Mouse (Mus musculus): ENCODE results near the gene Kmt2b.

Kmt2b gene

GRCm38 (mm10) chr7:30599933-30600353 lies 11.4 kb upstream of the Kmt2b start:
- peak; percentile 97 to 98 for DNase-seq

GRCm38 (mm10) chr7:30598786-30599185 lies 10.3 kb upstream of the Kmt2b start, which contains the start of gene Zbtb32:
Zbtb32 (minus strand) TSS chr7:30598909.
- no peak for DNase-seq

- no peak for DNase-seq
These were observed 8.3 kb upstream of the Kmt2b start for GRCm38 (mm10) chr7:30596811-30597210.

GRCm38 (mm10) chr7:30596093-30596492 lies 7.6 kb upstream of the Kmt2b start:
- no peak for DNase-seq

- no peak for DNase-seq
These were observed 6.0 kb upstream of the Kmt2b start for GRCm38 (mm10) chr7:30594510-30595024.

GRCm38 (mm10) chr7:30593579-30594509 lies 5.3 kb upstream of the Kmt2b start:
- DNase-seq, result no peak

GRCm38 (mm10) chr7:30592772-30593423 lies 4.4 kb upstream of the Kmt2b start:
- DNase-seq, result no peak

GRCm38 (mm10) chr7:30591605-30591951 lies 3.1 kb upstream of the Kmt2b start:
- DNase-seq, result no peak

GRCm38 (mm10) chr7:30590927-30591604 lies 2.5 kb upstream of the Kmt2b start:
- no peak for DNase-seq

- peak; percentile 82 to 88 for DNase-seq
These were observed 1.1 kb upstream of the Kmt2b start for GRCm38 (mm10) chr7:30589435-30590301.

GRCm38 (mm10) chr7:30587842-30588667 lies 471 bp downstream of the Kmt2b start:
- peak in 1 of 2 experiments; percentile 46 for DNase-seq

- DNase-seq, result peak in 1 of 2 experiments; percentile 40
These were observed 2.0 kb downstream of the Kmt2b start for GRCm38 (mm10) chr7:30586455-30587020.

- DNase-seq, result no peak
These were observed 3.4 kb downstream of the Kmt2b start for GRCm38 (mm10) chr7:30585170-30585569.

- DNase-seq, result no peak
These were observed 4.2 kb downstream of the Kmt2b start for GRCm38 (mm10) chr7:30584339-30584738.

- no peak for DNase-seq
These were observed 7.0 kb downstream of the Kmt2b start for GRCm38 (mm10) chr7:30581547-30581946.

- DNase-seq, result no peak
These were observed 8.6 kb downstream of the Kmt2b start for GRCm38 (mm10) chr7:30579950-30580349.

- peak; percentile 74 to 79 for DNase-seq
These were observed 15.6 kb downstream of the Kmt2b start for GRCm38 (mm10) chr7:30572969-30573368.

- DNase-seq, result no peak
These were observed 16.1 kb downstream of the Kmt2b start for GRCm38 (mm10) chr7:30572389-30572788.

- DNase-seq, result no peak
These were observed 21.0 kb downstream of the Kmt2b start for GRCm38 (mm10) chr7:30567555-30567954.

- DNase-seq, result no peak
These were observed 22.5 kb downstream of the Kmt2b start for GRCm38 (mm10) chr7:30566033-30566432.
